Mouse (Mus musculus) brown adipose tissue, adult 24 weeks (tissue): ENCODE measurements at regions not wholly inside any gene's neighbourhood (a gene's known extent, or its start where the extent isn't known, plus 50 kb on each side); places are given as distances from the start of the nearest gene placed in this dataset.

Experiments
- H3K27ac ChIP-seq: fragments of 200-500 bp; replicated peaks from 2 replicates; pipeline ENCODE4 v1.5.1; 2012; ENCODE audit warnings: low read depth, mild to moderate bottlenecking, low read length
- H3K4me1 ChIP-seq: fragments of 200-500 bp; 2 replicates; pipeline ENCODE4 v1.6.1; 2012; ENCODE audit warnings: low read length, mixed read lengths; ENCODE audit not compliant: control insufficient read depth, insufficient read depth, insufficient read length
- H3K4me3 ChIP-seq: fragments of 200-500 bp; 2 replicates; pipeline ENCODE4 v1.5.1; 2012; ENCODE audit warnings: low read depth, mild to moderate bottlenecking, low read length, moderate library complexity; ENCODE audit not compliant: insufficient read depth

DNA sequence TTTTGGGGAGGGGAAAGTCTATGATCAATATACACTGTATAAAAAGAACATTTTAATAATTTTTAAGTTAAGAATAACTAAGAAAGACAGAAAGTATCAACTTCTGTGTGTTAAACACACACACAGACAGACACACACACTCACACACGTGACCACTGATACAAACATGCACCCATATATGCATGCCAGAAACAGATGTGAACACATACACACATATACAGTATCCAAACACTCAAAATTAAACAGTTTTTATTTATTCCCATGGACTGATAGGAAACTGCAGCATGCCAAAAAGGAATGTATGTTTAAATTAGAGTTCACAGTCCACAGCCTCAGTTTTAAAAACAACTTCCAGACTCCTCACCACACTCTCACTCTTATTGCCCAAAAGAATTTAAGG lies 203.4 kb upstream of the Tbl1x start:
- Histone ChIP-seq H3K4me1 (no peaks in the 10 kb centered on the region), H3K4me3 (no peak overlapping the region), H3K27ac (no peak overlapping the region)

DNA sequence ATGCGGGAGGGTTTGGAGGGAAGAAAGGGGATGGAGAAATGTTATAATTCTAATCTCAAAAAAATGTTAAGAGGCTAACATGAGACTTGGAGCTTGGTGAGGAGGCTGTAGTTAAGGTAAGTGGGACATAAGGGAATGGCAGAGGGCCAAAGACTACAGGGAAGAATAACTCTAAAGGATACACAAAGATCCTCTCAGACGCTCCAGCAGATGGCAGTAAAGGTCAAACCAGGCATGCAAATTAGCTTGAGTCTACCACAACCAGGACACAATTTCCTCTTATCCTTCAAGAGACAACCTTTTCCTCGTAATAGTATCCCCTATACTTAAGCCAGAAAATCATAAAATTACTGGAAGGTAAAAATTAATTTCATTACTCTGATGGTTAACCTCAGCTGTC lies 196.4 kb upstream of the Tbl1x start:
- Histone ChIP-seq H3K4me3 (no peak overlapping the region), H3K4me1 (no peaks in the 10 kb centered on the region), H3K27ac (no peak overlapping the region)

GRCm38 (mm10) chrX:77323644-77324043 lies 187.2 kb upstream of the Tbl1x start:
- Histone ChIP-seq H3K4me1 (no peaks in the 10 kb centered on the region), H3K27ac (no peak overlapping the region), H3K4me3 (no peak overlapping the region)

GRCm38 (mm10) chrX:77353181-77353580 lies 157.6 kb upstream of the Tbl1x start:
- Histone ChIP-seq H3K4me3 (no peak overlapping the region), H3K27ac (no peak overlapping the region), H3K4me1 (no peaks in the 10 kb centered on the region)

DNA sequence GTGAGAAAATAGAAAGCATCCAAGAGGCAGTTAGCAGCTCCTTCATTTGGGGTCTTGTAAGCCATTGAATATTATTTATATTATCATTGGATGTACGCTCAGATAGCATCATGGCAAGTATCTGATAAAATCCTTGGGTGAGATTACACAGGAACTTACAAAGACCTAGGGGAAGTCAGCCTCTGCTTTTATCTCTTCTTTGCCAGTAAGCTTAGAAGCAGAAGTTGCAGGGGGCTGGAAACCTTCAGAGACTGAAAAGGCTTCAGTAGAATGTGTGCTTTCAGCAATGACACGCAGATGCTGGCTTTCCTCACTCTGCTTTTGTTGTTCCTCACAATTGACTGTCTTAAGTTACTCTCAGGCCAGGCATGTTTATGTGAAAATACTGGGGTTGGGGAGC lies 150.3 kb upstream of the Tbl1x start:
- Histone ChIP-seq H3K4me3 (no peak overlapping the region), H3K27ac (no peak overlapping the region), H3K4me1 (no peaks in the 10 kb centered on the region)

DNA sequence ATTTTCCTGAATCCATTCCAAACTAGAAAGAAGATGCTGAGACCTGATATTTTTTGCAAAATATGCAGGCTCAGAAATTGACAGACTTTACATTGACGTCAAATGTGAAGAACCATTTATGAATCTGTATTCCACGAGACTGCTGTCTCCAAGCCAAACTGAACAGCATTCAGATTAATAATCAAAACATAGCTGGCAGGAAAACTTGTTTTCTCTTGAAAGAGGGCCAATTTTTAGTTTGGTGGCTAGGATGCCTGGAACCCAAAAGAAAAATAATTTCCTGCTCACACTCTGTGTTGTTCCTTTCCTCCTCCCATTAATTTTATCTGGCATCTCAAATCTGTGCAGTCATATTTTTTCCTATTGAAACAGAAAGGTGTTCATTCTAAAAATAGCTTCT lies 149.7 kb upstream of the Tbl1x start:
- Histone ChIP-seq H3K4me3 (no peak overlapping the region), H3K4me1 (no peaks in the 10 kb centered on the region), H3K27ac (no peak overlapping the region)

DNA sequence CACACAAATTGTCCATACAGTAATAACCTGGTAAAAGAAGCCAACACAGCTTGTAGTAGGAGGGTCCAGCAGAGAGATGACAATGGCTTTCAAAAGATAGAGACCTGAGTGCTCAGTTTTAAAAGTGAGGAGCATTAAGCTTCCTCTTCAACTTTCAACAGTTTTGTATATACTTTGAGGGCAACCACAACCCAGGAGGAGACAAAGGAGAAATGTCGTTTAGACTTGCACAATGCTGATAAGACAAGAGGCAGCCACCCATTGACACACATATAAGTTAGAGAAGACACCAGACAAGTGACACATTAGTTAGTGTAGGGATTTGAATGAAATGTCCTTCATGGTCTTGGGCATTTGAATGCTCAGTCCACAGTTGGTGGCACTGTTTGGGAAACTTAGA lies 147.2 kb upstream of the Tbl1x start:
- H3K27ac ChIP-seq = no peak overlapping the region
- no peaks in the 10 kb centered on the region for H3K4me1 ChIP-seq
- no peak overlapping the region for H3K4me3 ChIP-seq

GRCm38 (mm10) chrX:77367351-77367750 lies 143.5 kb upstream of the Tbl1x start:
- H3K4me1 ChIP-seq = no peaks in the 10 kb centered on the region
- no peak overlapping the region for H3K27ac ChIP-seq
- no peak overlapping the region for H3K4me3 ChIP-seq

GRCm38 (mm10) chrX:77387271-77387670 lies 123.5 kb upstream of the Tbl1x start:
- H3K4me3 ChIP-seq = no peak overlapping the region
- no peak overlapping the region for H3K27ac ChIP-seq
- no peaks in the 10 kb centered on the region for H3K4me1 ChIP-seq

- Histone ChIP-seq H3K27ac (no peak overlapping the region), H3K4me1 (no peaks in the 10 kb centered on the region), H3K4me3 (no peak overlapping the region)
Measured at GRCm38 (mm10) chrX:77391760-77392446, 118.9 kb upstream of the Tbl1x start.

GRCm38 (mm10) chrX:77406896-77407295 lies 103.9 kb upstream of the Tbl1x start:
- Histone ChIP-seq H3K27ac (no peak overlapping the region), H3K4me1 (no peaks in the 10 kb centered on the region), H3K4me3 (no peak overlapping the region)

DNA sequence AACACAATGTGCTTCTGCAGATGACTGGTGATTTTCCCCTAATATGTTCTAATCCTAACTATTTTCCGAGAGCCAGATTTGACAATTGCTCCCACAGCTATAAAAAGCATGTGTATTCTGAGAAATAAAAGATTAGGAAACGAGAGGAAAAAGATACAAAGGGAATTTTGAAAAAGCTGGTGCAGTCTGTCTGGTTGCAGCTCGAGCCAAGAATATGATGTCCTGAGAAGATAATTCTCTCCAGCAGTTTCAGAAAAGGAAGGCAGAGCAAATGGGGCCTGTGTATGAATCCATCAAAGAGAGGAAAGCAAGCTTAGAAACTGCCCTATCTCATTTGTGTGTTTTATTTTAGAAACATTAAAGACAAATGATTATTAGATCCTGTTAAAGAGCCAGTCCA lies 102.9 kb upstream of the Tbl1x start:
- Histone ChIP-seq H3K4me1 (no peaks in the 10 kb centered on the region), H3K27ac (no peak overlapping the region), H3K4me3 (no peak overlapping the region)

- Histone ChIP-seq H3K27ac (no peak overlapping the region; the same call in 1 of the 2 replicates), H3K4me1 (no peaks in the 10 kb centered on the region), H3K4me3 (no peak overlapping the region)
Measured at GRCm38 (mm10) chrX:77409370-77409769, 101.4 kb upstream of the Tbl1x start.

DNA sequence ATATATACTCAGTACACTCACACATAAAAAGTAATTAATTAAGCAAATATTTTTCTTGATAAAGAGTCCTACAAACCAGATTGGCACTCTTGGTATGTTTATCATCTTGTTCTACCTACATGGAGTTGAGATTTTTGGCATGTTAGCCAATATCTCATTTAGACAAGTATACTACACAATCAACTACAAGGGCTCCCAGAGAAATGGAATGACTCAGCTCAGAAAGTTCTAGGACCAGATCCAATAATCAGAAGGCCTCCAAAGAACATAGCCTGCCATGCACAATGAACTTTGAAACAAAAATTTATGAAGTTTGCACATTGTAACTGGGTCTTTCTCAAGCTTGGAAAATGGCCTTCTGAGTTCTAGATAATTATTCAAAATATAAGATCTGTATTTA lies 100.0 kb upstream of the Tbl1x start:
- 0 out of 2 replicates have a peak overlapping the region, but pooled peaks have one; percentile 24 for H3K27ac ChIP-seq
- no peaks in the 10 kb centered on the region for H3K4me1 ChIP-seq
- no peak overlapping the region for H3K4me3 ChIP-seq

DNA sequence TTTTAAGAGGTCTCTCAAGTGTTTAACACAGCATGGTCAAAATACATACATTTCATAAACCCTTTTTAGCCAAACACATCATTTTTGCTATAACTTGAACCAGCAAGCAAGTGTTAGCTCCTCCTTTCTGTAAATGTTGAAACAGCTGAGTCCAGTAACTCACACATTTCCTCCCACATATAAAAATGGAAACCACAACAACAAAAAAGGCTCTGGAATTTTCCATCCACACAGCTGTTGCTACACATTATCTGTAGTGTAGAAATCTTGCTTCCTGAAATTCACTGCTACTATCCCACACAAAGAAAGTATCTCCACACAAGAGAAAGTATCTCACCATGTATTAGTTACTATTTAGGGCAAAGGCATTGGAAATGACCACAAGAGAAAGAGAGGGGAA lies 96.7 kb upstream of the Tbl1x start:
- no peaks in the 10 kb centered on the region for H3K4me1 ChIP-seq
- H3K27ac ChIP-seq = no peak overlapping the region
- no peak overlapping the region for H3K4me3 ChIP-seq

GRCm38 (mm10) chrX:77417766-77418165 lies 93.0 kb upstream of the Tbl1x start:
- no peaks in the 10 kb centered on the region for H3K4me1 ChIP-seq
- H3K27ac ChIP-seq = no peak overlapping the region
- no peak overlapping the region for H3K4me3 ChIP-seq
